Mouse (Mus musculus) E14TG2a.4 (cell line): Measurements from ENCODE around the gene Pck1.

ENCODE experiments used
- H3K27me3 ChIP-seq: 2 replicates; pipeline ENCODE4 v1.6.1; 2014; ENCODE audit warnings: low read length, control low read depth; ENCODE audit not compliant: insufficient read depth
- H3K36me3 ChIP-seq: 2 replicates; pipeline ENCODE4 v1.6.1; 2014; ENCODE audit warnings: low read length, control low read depth; ENCODE audit not compliant: insufficient read depth
- H3K4me1 ChIP-seq: replicated peaks from 2 replicates; pipeline ENCODE4 v1.6.1; 2014; ENCODE audit warnings: low read depth, low read length, control low read depth
- H3K4me3 ChIP-seq: replicated peaks from 2 replicates; pipeline ENCODE4 v1.5.1; 2014; ENCODE audit warnings: mild to moderate bottlenecking, low read length
- H3K9me3 ChIP-seq: 2 replicates; pipeline ENCODE4 v1.6.1; 2014; ENCODE audit warnings: low read length, control low read depth
- CTCF ChIP-seq: conservative IDR thresholded peaks from 2 replicates; pipeline ENCODE4 v1.5.1; 2014; ENCODE audit warnings: low read length
- NANOG ChIP-seq: IDR thresholded peaks from 2 replicates; pipeline ENCODE4 v1.6.1; 2014; ENCODE audit warnings: borderline replicate concordance, low read length, mixed read lengths
- POU5F1 ChIP-seq: IDR thresholded peaks from 2 replicates; pipeline ENCODE4 v1.6.1; 2014; ENCODE audit warnings: low read length, borderline replicate concordance

Gene Pck1

DNA sequence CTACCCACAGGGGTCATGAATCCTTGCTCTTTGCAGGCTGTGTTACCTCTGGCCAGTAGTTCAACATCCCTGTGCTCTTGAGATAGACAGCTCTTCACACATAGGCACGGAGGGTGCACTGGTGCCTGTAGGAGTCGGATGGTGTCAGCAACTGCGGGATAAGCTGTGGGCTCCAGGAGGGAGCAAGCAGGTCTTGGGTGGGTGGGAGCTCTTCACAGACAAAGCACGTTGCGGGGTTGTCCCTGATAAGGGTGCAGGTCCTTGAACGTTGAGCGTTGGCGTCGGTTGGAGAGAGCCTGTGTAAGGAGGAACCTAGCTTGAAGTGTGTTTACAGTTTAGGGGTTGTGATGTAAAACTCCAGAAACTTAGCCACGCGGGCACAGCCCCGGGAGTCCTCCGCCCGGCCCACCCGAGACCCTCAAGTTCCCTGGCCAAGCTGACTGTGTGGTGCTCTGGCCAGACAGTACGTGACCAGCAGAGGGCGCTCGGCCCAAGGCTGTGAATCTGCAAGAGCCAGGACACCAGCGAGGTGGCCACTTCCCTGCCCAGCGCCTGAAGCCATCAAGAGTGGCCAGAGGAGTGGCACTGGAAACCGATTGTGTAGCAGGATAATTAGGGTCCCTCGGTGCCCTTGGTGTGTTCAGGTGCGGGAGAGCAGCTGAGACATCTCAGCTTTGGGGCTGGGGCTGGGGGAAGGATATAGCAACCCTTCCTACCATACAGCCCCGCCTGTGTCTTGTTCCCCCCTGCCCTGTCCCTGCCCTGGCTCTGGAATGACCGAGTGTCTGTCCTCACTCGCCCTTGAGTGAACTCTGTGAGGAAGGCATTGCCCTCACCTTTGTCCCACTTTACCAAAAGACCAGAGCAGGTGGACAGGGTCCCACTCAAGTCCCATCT lies 33.4 kb downstream of the Pck1 start:
- TF ChIP-seq NANOG (no peak), CTCF (peak; percentile 67)
- Histone ChIP-seq H3K27me3 (peaks cover 33% of the 10 kb centered on the region), H3K4me3 (0 out of 2 replicates have a peak overlapping the region, but pooled peaks have one; percentile 4), H3K4me1 (peaks cover 21% of the 10 kb centered on the region), H3K9me3 (no peaks in the 10 kb centered on the region), H3K36me3 (no peaks in the 10 kb centered on the region)

DNA sequence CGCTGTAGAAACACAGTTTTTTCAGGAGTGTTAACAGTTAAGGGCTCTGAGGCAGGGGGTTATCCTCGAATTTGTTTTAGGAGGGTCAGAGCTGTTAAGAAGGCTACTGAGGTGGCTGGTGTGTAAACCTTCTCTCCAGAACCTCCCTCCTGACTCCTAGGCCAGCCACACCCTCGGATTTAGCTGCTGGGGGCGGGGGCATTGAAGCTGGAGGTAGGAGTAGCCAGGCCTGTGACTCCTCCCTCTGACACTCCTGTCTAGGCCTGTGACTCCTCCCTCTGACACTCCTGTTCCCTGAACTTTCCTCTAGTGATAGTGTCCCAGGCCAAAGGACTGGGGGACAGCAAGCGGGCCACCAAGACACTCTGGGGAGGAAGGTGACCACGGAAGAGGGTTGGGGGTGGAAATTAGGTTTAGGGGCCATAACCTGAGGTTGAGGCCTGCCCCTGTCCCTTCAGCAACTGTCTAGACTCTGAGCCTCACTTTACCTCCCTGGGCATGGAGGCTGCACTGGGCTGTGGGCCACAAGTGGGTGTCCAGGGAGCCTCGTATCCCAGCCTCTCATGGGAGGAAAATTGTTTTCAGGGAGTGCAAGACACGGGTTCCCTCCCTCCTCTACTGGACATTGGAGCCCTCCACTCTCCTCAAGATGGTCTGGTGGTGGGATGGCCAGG lies 34.5 kb downstream of the Pck1 start:
- Histone ChIP-seq H3K4me3 (no peak overlapping the region), H3K9me3 (no peaks in the 10 kb centered on the region), H3K36me3 (no peaks in the 10 kb centered on the region), H3K27me3 (peaks cover 25% of the 10 kb centered on the region), H3K4me1 (peaks cover 20% of the 10 kb centered on the region)
- TF ChIP-seq POU5F1: no peak
- TF ChIP-seq CTCF: no peak
- no peak for TF ChIP-seq NANOG

DNA sequence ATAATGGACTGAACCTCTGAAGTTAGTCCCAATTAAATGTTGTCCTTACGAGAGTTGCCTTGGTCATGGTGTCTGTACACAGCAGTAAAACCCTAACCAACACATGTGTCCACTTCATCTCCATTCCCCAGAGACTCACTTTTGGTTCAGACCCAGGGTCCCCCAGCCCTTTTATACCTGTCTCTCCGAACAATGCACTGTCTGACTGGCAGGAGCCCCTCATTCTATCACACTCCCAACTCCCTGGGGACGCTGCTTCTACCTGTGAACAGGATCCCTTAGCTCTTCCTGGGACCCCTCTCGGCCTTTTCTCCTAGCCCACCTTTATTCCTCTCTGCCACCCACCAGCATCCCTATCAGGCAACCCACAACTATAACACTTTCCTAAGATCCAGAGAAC lies 41.9 kb downstream of the Pck1 start:
- Histone ChIP-seq H3K9me3 (no peaks in the 10 kb centered on the region), H3K27me3 (0 out of 2 replicates have a peak, but pooled peaks cover 3% of the 10 kb centered on the region), H3K36me3 (no peaks in the 10 kb centered on the region), H3K4me3 (no peak overlapping the region), H3K4me1 (no peaks in the 10 kb centered on the region)
- TF ChIP-seq CTCF (no peak), POU5F1 (no peak), NANOG (no peak)

DNA sequence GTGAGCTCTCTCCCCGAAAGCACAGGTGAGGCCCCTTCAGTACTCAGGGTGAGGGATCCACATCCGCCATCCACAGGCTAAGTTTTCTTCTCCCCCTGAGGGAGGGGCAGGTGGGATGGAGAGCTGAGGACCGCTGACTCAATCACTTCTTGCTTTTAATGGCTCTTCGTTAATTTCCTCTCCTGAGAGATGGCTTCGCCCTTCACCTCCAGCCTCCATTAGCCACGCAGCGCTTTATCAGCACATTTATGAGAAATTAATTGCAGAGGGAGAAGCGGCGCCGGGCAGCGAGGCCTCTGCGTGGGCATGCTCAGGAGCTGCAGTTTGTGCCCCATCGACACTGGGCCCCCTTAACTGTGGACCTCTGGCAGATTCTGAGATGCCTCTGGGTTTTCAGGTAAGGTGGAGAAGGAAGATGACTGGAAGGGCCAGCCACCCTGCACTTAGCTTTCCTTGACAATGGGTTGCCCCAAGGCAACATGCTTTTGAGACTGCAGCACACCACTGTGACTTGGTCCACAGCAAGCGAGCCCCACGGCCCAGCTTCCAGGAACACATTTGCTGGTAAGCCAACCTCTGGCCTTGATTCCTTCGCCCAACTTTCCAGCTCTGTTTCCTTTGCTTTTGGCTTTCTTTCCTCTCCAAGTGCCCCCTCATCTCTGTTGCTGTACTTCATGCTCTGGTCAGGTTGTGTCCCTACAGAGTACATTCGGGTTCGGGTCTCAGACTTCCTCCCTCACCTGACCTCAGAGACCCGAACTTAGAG lies 50.3 kb downstream of the Pck1 start:
- no peaks in the 10 kb centered on the region for H3K9me3 ChIP-seq
- peaks cover 8% of the 10 kb centered on the region for H3K27me3 ChIP-seq
- no peak overlapping the region for H3K4me3 ChIP-seq
- H3K36me3 ChIP-seq: no peaks in the 10 kb centered on the region
- TF ChIP-seq POU5F1 (no peak), NANOG (no peak), CTCF (no peak)
- H3K4me1 ChIP-seq: peaks cover 30% of the 10 kb centered on the region

DNA sequence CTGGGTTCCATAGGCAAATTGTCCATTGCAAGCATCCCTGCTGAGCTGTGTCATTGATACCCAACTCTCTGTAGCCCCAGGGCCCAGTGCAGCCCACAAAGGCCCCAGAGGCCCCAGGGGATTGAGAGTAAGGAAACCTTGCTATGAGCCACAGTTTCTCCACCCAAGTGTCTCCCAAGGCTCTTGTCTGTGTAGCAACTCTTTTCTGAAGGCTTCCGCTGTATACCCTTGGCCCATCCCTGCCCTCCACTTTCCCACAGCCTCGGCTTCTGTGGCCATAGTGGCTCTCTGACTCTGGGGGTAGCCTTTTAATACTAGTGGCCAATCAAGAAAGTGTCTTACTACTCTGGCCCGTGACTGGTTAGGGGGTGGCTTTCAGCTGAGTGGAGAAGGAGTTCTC lies 50.9 kb downstream of the Pck1 start:
- H3K36me3 ChIP-seq: no peaks in the 10 kb centered on the region
- H3K9me3 ChIP-seq: no peaks in the 10 kb centered on the region
- no peak overlapping the region for H3K4me3 ChIP-seq

DNA sequence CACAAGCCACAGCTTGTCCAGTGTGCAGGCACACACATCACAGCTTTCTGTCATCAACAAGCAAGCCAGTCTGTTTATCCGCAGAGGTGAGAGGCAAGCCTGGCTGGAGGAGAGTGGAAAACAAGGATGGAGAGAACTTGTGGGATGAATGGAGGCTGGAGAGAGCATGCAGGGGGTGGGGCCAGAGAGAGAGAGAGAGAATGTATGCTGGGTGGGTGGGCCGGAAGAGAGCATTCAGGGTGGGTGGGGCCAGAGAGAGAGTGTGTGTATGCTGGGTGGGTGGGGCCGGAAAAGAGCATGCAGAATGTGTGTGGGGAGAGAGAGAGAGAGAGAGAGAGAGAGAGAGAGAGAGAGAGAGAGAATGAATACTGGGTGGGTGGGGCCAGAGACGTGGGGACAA lies 51.8 kb downstream of the Pck1 start:
- no peaks in the 10 kb centered on the region for H3K36me3 ChIP-seq
- peaks cover 30% of the 10 kb centered on the region for H3K4me1 ChIP-seq
- TF ChIP-seq POU5F1: no peak
- TF ChIP-seq CTCF: no peak
- TF ChIP-seq NANOG: no peak
- no peak overlapping the region for H3K4me3 ChIP-seq
- H3K27me3 ChIP-seq: peaks cover 8% of the 10 kb centered on the region
- no peaks in the 10 kb centered on the region for H3K9me3 ChIP-seq

More for the DNA sequence above, 50.9 kb downstream of the Pck1 start:
- H3K27me3 ChIP-seq: peaks cover 8% of the 10 kb centered on the region
- peaks cover 30% of the 10 kb centered on the region for H3K4me1 ChIP-seq
- no peak for TF ChIP-seq POU5F1
- TF ChIP-seq NANOG: no peak
- TF ChIP-seq CTCF: no peak

DNA sequence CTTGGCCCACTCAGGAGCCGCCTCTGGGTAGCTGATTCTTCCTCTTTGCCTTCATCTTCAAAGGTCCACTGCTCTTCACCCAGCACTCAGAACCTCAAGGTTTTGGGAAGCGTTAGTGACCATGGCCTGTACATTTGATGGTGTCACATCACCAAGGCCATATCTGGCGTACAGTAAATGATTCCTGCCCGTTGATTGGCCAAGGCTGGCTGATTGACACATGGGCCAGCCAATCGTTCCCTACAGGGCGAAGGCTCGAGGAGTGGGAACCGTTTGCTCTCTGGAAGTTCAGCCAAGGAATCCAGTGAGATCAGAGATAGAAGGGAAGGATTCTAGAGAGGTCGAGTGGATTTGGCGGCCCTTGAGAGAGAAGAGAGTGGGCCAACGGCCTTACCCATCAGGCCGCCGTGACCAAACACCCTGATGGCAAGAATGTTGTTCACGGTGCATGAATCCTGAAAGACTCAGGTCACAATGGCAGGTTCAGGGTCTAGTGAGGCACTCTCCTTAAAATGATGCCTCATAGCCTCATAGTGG lies 52.8 kb downstream of the Pck1 start:
- Histone ChIP-seq H3K36me3 (no peaks in the 10 kb centered on the region), H3K4me3 (peak overlapping the region; percentile 43; the same call in 1 of the 2 replicates), H3K9me3 (no peaks in the 10 kb centered on the region), H3K27me3 (peaks cover 8% of the 10 kb centered on the region), H3K4me1 (peaks cover 33% of the 10 kb centered on the region)
- TF ChIP-seq CTCF (no peak), NANOG (no peak), POU5F1 (no peak)

DNA sequence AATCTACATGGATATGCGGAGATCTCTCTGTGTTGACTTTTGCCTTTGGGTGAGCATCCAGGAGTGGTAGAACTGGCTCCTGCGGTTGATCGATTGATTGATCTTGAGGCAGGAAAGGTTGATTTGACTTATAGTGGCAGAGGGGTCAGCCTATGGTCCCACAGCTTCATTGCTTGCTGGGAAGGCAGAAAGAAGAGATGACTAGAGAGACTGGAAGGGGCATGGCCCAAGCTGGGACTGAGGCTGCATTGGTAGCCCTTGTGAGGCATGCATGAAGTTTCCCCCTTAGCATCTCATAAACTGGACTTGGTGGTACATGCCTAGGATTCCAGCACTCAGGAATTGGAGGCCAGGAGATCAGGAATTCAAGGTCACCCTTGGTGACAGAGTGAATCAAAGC lies 54.2 kb downstream of the Pck1 start:
- Histone ChIP-seq H3K36me3 (no peaks in the 10 kb centered on the region), H3K9me3 (no peaks in the 10 kb centered on the region), H3K27me3 (peaks cover 4% of the 10 kb centered on the region), H3K4me3 (no peak overlapping the region), H3K4me1 (peaks cover 42% of the 10 kb centered on the region)
- TF ChIP-seq NANOG (no peak), CTCF (no peak), POU5F1 (no peak)
